Mouse (Mus musculus) midbrain, embryonic 13.5 days (tissue): ENCODE measurements at regions not wholly inside any gene's neighbourhood (a gene's known extent, or its start where the extent isn't known, plus 50 kb on each side); places are given as distances from the start of the nearest gene placed in this dataset.

Experiments
- ATAC-seq: fragments of 200-750 bp; cut with Nextera tagmentation; 2 replicates; pipeline ENCODE4 v1.8.0; 2017; ENCODE audit warnings: mild to moderate bottlenecking, moderate TSS enrichment, moderate library complexity
- H3K27ac ChIP-seq: fragments of 300-500 bp; sonication (generic); 2 replicates; pipeline ENCODE4 v1.5.1; 2015; ENCODE audit warnings: inconsistent platforms, mild to moderate bottlenecking, moderate library complexity
- H3K27me3 ChIP-seq: fragments of 300-500 bp; sonication (generic); 2 replicates; pipeline ENCODE4 v1.6.1; 2015; ENCODE audit warnings: mild to moderate bottlenecking, inconsistent platforms
- H3K36me3 ChIP-seq: fragments of 300-500 bp; sonication (generic); 2 replicates; pipeline ENCODE4 v1.6.1; 2015; ENCODE audit warnings: mild to moderate bottlenecking, inconsistent platforms
- H3K4me1 ChIP-seq: fragments of 300-500 bp; sonication (generic); replicated peaks from 2 replicates; pipeline ENCODE4 v1.6.1; 2015; ENCODE audit warnings: inconsistent platforms
- H3K4me2 ChIP-seq: fragments of 300-500 bp; sonication (generic); replicated peaks from 2 replicates; pipeline ENCODE4 v1.6.1; 2015; ENCODE audit warnings: moderate library complexity, mild to moderate bottlenecking, inconsistent platforms
- H3K4me3 ChIP-seq: fragments of 300-500 bp; sonication (generic); replicated peaks from 2 replicates; pipeline ENCODE4 v1.5.1; 2015; ENCODE audit warnings: mild to moderate bottlenecking, inconsistent platforms
- H3K9ac ChIP-seq: fragments of 300-500 bp; sonication (generic); replicated peaks from 2 replicates; pipeline ENCODE4 v1.6.1; 2015; ENCODE audit warnings: mild to moderate bottlenecking, inconsistent platforms
- H3K9me3 ChIP-seq: fragments of 300-500 bp; sonication (generic); 2 replicates; pipeline ENCODE4 v1.6.1; 2016; ENCODE audit warnings: mild to moderate bottlenecking, inconsistent platforms
- WGBS: fragments of 180-500 bp; shearing (Covaris S2); methylation state at CpG from one replicate; pipeline ENCODE4 v1.1.7; 2015; 5-methylcytosine and 5-hydroxymethylcytosine counted together

DNA sequence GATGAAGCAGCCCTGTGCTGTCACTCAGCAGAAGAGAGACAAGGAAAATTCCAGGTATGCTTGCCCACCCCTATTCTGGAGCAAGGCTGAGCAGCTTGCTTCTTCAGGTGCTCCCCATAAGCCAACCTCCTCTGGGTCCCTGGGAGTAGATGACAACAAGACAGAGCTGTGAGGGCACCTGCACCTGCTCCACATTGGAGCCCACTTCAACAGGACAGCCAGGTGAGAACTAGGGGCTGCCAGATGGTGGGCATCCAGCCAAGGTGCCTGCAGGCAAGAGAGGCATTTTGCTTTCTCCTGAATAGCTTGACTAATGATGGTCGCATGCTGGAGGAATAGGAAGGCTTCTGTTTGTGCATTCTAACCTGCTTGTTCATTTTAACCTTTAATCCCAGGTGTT is 61.1 kb upstream of the Kcnmb2 start:
- ATAC-seq: no peak
- Histone ChIP-seq H3K9ac (no peak overlapping the region), H3K27me3 (no peaks in the 10 kb centered on the region), H3K27ac (no peak overlapping the region), H3K4me2 (no peak overlapping the region), H3K4me3 (no peak overlapping the region), H3K4me1 (no peaks in the 10 kb centered on the region), H3K36me3 (no peaks in the 10 kb centered on the region), H3K9me3 (no peaks in the 10 kb centered on the region)
- WGBS: 77% methylated on average over 1 of the region's 1 CpGs

DNA sequence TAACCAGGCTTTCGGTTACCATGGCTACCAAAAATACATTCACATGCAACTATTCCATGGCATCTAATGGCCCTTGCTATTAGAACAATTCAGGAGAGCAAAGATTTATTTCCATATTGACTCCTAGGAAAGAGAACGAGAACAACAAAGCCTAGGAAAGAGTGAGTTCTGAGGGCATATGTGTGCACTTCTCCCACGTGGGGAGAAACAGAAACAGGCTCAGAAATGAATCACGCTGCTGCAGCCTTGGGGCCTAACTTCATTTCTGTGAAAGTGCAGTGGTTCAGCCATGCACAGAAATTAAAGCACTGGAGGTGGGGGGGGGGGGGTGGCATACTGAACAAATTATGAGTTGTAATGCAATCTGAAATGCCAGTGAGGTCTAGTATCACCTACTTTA is 55.2 kb upstream of the Kcnmb2 start:
- Histone ChIP-seq H3K9ac (no peak overlapping the region), H3K36me3 (no peaks in the 10 kb centered on the region), H3K27me3 (no peaks in the 10 kb centered on the region), H3K4me1 (no peaks in the 10 kb centered on the region), H3K27ac (no peak overlapping the region), H3K4me2 (no peak overlapping the region), H3K9me3 (no peaks in the 10 kb centered on the region), H3K4me3 (no peak overlapping the region)
- peak; percentile 30; the same call in 1 of the 2 replicates for ATAC-seq
- WGBS: 75% methylated on average over 4 of the region's 4 CpGs
